Mouse (Mus musculus) ES-E14 (cell line): ENCODE measurements around the gene Tmprss13.

ENCODE experiments used
- HCFC1 ChIP-seq: IDR thresholded peaks from 2 replicates; pipeline ENCODE4 v1.6.1; 2012; ENCODE audit warnings: low read length, inconsistent platforms, borderline replicate concordance; ENCODE audit not compliant: insufficient read depth
- MAFK ChIP-seq: IDR thresholded peaks from 2 replicates; pipeline ENCODE4 v1.6.1; 2014; ENCODE audit warnings: mild to moderate bottlenecking, low read depth, low read length, inconsistent platforms; ENCODE audit not compliant: insufficient read depth
- ZC3H11A ChIP-seq: IDR thresholded peaks from 2 replicates; pipeline ENCODE4 v1.6.1; 2012; ENCODE audit warnings: low read depth, mild to moderate bottlenecking, inconsistent platforms, low read length, borderline replicate concordance

- TF ChIP-seq HCFC1 (no peak), MAFK (no peak), ZC3H11A (no peak)
These were observed 10.7 kb downstream of the Tmprss13 start for GRCm38 (mm10) chr9:45329577-45329976.
